Mouse (Mus musculus) G1E (cell line): ENCODE measurements around the gene Serpinh1.

ENCODE experiments used
- CTCF ChIP-seq: IDR thresholded peaks from 2 replicates; pipeline ENCODE4 v1.5.1; 2012; ENCODE audit warnings: low read depth, low read length, inconsistent platforms, mixed read lengths
- GATA1 ChIP-seq: IDR thresholded peaks from 2 replicates; pipeline ENCODE4 v1.6.1; 2012; ENCODE audit warnings: borderline replicate concordance, low read length, inconsistent platforms, mixed read lengths
- POLR2AphosphoS5 ChIP-seq: IDR thresholded peaks from 2 replicates; pipeline ENCODE4 v1.6.1; 2012; ENCODE audit warnings: low read depth, low read length, inconsistent platforms; ENCODE audit not compliant: insufficient replicate concordance
- TAL1 ChIP-seq: conservative IDR thresholded peaks from 2 replicates; pipeline ENCODE4 v1.6.1; 2012; ENCODE audit warnings: low read depth, low read length, inconsistent platforms, mixed read lengths

- TF ChIP-seq CTCF (peak; percentile 58; the same call in 1 of the 2 replicates), POLR2AphosphoS5 (no peak), TAL1 (no peak), GATA1 (no peak)
These were observed 12.0 kb upstream of the Serpinh1 start for GRCm38 (mm10) chr7:99365069-99365468.
